Mouse (Mus musculus) cerebellum, adult 11 months (tissue): ENCODE data around the gene Slc25a25.

Experiments used
- DNase-seq: peaks from one replicate; pipeline ENCODE4 v3.0.0; 2022

The Slc25a25 gene

DNA sequence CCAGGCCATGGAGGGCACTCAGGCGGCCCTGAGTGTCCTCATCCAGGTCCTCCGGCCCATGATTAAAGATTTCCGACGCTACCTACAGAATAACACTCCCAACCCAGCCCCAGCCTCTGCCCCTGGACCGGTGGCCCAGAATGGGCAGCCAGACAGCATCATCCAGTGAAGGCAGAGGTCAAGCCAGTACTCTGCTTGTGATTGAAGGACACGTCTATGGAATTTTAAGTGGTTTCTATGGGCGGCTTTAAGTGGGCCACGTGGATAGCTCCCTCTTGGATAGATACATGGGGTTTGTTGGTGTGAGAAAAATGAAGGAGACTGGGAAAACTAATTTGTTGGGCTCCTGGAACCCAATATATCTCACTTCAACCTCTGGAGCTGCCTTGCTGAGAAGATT lies 3.9 kb upstream of the Slc25a25 start:
- no peak for DNase-seq

DNA sequence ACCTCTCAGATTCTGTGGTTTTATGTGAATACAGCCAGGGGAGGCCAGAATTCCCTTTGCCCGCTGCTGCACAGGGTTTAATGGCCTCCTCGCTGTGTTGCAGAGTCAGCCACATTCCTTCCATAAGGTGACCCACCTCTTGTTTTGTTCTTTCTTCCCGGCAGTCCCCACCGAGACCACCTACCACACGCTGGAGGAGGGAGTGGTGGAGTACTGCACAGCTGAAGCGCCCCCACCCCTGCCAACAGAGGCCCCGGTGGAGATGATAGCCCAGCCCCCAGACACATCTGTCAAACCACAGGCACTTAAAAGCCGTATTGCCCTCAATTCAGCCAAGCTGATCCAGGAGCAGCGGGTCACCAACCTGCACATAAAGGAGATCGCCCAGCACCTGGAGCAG lies 3.4 kb upstream of the Slc25a25 start:
- no peak for DNase-seq

DNA sequence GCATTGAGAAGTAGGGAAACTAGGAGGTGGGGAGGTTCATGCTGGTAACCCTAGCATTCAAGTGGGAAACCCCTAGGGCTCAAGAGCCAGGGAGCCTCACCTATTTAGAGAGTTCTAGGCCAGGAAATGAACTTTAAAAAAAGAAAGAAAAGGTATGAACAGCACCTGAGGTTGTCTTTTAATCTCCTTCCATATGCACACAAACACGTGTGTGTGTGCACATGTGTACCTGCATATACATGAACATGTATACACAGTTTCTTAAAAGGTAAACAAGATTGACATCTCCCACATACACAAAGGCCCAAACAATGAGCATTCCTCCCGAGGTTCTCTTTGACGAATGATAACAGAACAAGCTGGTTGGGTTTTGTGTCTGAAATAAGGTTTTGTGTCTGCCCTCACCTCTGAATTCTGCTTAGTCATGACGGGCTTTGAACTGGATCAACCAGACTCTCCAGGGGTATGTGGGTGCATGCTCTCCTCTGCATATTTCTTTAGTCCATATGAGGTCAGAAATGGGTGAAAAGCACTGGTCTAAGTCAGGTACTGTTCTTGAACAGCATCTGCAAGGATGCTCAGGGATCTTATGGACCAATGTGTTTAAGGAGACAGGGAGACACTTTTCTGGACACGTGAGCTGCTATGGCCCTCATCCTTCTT lies 2.5 kb upstream of the Slc25a25 start:
- DNase-seq = no peak

DNA sequence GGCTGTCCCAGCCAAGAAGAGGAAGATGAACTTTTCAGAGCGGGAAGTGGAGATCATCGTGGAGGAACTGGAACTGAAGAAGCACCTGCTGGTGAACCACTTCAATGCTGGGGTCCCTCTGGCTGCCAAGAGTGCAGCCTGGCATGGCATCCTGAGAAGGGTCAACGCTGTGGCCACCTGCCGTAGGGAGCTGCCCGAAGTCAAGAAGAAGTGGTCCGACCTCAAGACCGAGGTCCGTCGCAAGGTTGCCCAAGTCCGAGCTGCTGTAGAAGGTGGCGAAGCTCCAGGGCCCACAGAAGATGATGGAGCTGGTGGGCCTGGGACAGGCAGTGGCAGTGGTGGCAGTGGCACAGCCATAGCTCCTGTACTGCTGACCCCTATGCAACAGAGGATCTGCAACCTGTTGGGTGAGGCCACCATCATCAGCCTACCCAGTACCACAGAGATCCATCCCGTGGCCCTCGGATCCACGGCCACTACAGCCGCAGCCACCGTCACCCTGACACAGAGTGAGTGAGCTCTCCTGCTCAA lies 1.3 kb upstream of the Slc25a25 start:
- DNase-seq = peak; percentile 58

DNA sequence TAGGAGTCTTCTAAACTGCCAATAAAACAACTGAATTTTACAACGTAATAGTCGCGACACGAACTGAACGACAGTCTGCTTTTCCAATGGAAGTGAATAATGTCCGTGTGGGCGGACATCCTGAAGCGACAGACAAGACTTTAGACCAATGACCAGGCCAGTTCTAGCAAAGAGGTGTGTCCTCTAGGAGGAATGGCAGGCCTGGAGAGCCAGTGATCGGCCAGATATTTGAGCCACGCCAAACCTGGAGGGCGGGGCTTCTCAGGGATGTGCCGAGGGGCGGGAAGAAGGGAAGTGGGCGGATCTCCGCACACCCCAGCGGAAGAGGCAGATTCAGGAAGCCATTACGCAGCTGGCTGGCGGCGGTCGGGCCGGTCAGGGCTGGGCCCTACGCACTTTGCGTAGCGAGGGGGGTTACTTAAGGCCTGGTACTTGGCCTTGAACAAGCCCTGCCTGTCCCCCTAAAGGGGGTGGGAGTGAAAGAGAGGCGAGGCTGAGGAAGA lies 676 bp upstream of the Slc25a25 start:
- DNase-seq = peak; percentile 99

DNA sequence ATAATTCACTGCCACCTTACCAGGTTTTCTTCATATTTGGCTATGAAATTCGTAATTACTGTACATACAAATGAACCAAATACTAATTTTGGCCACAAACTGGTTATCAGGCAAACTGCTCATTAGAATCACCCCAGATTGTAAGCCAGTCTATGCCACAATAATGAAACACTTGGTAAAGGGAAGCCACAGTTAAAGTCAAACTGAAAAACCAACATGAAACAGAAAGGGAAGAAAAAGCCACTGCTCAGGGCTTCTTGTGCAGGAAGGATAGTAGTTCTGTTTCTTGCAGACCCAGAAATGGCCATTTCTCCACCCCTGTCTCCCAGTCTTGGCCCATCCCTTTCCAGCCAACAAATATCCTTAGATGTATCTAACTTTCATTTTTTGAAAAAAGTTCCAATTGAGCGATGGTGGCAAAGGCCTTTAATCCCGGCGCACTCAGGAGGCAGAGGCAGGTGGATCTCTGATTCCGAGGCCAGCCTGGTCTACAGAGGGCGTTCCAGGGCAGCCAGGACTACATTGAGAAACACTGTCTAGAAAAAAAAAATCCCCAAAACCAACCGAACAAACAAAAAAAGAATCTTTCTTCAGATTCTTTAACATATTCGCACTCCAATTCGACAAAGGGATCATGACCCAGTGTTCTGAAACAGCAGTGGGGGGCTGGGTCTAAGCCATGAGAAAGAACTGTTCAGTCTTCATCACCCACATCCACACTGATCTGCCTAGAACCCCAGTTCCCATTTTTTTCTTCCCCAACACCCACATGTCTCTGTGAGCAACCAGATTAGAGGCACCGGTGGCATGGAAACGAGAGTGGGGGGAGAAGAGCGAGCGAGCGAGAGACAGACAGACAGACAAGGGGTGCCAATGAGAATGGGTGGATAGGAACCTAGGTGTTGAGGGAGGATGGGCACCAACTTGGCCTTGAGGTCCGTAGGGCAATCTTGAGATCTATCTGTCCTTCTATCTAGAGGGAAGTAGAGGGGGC lies 1.2 kb downstream of the Slc25a25 start, which contains the start of gene Naif1:
Gene Naif1 (plus strand): TSS at position 697 of the 994 bp plus-strand sequence.
- no peak for DNase-seq

DNA sequence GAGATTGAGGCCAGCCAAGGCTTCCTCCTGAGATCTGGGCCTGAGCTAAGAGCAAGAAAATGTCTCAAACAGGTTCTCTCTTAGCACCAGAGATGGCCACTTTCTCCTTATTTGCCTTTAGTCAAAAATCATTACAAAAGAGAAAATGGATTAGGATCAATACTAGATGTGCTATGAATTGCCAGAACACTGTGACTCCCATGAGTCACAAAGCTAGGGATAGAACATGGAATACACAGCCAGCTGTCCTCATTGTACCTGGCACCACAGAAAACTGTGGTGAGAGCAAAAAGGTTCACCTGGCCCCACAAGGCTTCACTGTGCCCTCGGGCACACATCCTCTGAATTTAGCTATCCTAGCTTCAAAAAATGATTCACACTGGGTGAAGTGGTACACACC lies 2.8 kb downstream of the Slc25a25 start:
- DNase-seq = no peak

DNA sequence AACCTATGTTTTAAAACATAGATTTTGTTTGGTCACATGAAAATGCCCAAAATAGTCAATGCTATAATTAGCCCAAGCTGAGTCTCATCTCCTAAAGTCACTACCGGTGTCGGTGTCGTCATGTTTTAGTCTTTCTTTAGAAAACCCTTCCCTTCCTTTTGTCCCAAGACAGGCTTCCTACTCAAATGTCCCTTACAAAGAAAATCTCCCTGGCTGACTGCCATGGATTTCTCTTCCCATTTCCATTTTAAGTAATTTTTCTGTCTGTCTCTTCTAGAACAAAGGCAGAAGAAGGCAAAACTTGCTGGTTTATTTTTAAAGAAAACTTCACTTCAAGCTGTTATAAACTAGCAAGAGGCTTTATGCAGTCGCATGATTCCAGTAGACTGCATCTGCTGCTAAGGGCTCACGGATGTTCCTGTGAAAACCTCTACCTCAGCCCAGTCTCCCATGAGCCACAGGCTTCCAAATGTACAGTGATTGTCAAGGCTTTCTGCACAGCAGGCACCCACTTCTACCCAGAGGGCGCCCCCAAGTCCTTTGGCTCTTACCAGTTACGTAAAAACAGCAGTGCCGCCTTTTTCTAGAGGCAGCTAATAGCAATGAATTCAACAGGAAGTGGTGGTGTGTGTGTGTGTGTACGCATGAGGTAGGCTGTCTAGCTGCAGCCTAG lies 3.8 kb downstream of the Slc25a25 start:
- DNase-seq = no peak

DNA sequence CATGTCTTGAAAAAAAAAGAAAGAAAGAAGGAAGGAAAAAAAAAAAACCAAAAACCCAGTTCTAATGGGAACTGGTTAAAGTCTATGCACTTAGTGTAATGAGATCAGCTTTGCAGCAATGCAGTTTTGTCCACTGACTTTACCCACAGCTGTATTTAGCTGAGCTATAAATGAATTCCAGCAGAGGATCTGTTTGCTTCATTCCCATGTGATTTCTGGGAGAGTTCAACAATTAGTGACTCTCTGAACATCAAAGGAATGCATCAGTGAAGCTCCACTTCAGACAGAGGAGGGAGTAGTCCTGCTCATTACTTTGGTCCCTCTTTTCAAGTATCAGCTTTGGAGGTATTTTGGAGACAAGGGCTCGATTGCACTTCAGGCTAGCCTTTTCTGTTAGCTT lies 5.7 kb downstream of the Slc25a25 start:
- no peak for DNase-seq

DNA sequence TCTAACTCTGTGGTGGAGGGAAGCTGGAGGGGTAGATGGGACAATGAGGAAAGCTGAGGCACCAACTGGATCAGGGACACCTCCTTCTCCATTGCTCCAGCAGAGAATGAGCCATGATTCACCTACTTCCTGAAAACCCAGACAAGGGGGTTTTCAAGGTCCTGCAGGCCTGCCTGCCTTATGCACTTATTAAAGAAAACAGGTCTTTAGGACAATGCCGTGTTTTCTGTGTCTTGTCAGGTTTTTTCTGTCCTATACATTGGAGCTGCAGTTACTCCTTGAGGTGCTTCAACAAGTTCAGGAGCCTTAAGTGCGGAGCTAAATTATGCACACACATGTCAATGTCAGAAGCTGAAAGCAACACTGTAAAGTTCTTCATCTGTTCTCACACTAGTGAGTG lies 9.7 kb downstream of the Slc25a25 start:
- no peak for DNase-seq

DNA sequence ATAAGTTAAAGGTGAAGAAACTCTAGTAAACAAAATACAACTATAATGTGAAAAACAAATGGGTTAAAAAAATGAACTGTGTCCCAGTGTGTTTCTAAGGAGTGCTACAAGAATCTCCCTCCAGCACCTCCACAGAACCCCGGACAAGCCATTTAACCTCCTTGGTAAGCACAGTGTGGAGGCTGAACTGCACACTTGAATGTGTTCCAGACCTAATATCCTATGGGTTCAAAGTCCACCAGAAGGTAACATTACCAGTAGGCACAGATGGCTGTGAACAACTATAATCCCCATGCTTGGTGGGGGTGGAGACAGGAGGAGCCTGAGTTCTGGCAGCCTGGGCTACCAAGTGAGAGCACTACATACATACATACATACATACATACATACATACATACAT lies 10.6 kb downstream of the Slc25a25 start:
- no peak for DNase-seq

DNA sequence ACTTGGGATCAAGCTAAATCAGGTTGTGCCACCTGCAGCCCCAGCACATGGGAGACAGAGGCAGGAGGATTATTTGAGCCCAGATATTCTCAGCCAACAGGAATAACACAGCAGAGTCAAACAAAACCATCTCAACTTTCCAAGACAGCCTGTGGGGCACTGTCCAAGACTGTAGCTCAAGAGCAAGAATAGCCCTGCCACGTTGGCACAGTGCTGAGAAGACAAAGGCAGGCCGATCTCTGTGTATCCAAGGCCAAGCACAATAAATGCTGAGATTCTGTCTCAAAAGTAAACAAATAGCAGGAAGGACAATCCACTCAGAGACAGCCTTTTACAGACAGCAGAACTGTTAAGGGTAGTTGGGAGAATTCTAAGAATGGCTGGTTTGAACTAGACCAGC lies 11.1 kb downstream of the Slc25a25 start:
- DNase-seq = no peak

DNA sequence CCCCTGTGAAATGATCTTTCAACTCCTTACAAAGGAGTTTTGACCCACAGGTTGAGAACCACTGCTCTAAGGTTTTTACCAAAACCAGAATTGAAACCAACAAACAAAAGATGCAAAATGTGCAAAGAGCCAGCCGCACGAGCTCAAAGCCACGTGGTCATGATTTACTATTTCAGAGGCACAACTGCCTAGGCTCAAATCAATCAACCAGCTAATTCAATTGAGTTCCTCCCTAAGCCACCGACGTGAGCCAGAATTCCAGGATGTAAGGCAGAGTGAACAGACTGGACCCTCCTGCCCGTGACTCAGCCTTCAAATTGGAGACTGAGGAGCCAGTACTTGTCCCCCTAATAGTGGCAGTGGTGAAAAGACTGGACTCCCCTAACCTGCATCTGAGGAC lies 12.1 kb downstream of the Slc25a25 start:
- no peak for DNase-seq

DNA sequence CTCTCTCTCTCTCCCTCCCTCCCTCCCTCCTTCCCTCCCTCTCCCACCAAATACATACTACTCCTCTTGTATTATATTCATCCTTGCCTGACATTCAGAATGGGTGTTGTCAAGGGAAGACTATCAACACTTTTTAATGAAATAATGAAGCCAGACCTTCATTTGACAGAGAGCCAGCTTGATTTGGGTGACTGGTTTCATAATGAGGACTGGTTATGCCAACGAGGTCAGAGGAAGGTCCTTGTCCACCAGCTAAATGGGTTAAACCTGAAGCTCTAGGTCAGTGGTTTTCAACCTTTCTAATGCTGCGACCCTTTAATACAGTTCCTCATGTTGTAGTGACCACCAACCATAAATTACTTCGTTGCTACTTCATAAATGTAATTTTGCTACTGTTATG lies 12.5 kb downstream of the Slc25a25 start:
- DNase-seq = no peak

DNA sequence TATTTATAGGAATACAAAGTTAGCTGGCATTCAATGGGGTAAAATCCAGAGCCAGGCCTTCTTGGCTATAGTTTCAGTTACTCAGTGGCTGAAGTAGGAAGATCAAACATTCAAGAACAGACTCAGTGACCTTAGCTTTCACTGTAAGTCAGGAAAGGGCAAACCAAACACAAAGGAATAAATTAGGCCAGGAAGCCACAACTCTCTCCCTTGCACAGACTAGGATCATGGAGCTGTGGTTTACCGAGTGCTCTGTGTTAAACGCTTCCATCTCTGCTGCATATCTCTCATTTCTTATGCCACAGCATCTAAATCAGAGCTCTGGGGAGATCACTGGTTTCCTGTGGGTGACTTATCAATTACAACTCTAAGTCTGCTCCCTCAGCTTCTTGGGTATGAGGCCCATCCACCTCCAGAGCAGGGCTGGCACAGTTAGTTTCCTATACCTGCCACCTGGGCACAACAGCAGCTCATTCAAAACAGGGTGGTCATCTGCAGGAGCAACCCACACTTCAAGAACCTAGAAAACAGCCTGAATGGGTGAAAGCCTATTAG lies 13.6 kb downstream of the Slc25a25 start:
- no peak for DNase-seq

DNA sequence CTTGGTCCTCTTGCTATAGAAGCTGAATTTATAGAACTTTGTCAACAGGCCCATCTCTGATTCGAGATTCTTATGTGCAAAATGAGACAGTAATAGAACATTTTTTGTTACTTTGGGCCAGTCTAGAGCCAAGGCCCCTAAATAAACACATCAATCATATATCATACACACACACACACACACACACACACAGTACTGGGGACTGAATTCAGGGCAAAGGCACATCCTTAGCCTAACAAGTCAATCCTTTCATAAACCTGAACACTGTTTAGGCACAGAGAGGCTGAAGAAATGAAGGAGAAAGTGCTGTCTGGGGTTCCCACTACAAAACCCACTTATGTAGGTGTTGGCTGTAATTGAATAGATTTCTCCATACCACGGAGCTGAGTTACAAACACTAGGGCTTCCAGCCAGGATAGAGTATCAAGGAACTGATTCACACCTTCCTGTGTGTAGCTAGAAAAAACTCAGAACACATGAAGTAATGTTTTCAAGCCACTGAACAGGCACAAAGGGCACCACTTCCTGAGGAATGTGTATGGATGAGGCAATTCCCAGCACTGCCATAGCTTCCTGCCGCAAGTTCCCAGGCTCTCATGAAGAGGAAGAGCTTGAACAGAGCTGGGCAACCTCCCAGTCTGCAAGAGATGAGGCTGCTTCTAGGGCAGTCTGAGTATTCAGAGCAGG lies 14.4 kb downstream of the Slc25a25 start:
- DNase-seq = no peak

DNA sequence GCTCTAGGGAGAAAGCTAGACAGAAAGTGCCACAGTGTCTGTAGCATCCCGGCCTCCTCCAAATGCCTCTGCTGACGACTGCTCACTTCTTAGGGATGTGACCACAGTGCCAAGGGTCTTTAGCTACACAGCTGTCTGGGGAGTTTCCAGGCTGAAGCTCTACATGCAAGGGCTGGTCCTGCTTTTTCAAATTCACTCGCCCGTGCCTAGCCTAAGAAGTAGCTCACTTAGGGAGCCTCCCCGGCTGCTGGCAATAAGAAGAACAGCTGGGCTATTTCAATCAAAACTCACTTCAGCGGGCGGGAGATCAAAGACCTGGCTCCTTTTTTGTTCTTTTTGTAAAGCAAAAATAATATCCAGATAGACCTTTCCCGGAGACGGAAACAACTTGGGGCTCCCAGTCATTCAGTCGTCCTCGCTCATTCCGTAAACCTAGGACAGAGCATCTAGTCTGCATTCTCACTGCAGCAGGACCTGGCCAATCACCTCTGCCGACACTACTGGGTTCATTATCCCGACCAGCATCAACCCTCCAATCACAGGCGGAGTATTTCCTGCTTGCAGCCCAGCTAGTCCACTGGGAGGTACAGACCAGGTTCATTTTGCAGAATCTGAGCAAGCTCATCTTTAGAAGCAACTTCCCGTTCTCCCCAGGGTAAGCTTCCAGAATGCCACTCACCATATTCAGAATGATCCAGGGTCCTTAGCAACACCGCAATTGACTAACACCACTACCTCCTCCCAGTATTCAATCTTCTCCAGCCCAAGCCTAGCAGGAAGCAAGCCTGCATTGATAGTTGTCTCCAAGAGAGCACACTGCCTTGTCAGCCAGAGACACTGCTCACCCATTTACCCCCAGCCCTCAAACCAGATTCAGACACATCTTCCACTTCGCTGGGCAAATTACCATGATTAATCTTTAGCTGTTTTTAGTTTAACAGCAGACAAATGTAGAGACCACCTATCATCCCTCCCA lies 20.3 kb downstream of the Slc25a25 start:
- peak; percentile 90 for DNase-seq

DNA sequence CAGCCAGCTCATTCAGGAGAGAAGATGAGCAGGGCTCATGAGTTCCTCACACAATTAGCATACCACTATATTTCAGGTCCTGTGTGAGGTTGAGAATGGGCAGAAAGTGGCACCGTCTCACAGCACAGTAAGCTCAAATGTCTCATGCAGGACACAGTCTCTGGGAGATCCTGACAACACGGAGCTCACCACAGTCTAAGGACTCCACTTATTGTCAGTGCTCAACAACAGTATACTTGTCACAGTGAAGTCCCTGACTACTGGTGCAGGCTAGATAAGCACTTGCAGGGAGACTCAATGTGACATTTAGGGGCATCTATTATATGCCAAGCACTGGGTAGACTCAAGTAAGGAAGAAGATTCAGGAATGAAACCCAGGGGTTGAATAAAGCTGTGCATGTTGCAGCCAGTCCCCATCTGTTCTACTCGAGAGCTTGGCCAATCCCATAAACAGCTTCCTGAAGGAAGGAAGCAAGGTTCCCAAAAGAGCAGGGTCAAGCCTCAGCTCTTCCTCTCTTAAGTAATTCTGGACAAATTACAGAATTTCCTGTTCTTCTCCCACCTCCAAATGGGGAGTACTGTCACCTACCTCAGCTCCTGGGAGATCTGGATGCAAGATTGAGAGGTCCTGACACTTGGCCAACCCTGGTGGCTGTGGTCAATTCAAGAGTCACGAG lies 21.9 kb downstream of the Slc25a25 start:
- no peak for DNase-seq

DNA sequence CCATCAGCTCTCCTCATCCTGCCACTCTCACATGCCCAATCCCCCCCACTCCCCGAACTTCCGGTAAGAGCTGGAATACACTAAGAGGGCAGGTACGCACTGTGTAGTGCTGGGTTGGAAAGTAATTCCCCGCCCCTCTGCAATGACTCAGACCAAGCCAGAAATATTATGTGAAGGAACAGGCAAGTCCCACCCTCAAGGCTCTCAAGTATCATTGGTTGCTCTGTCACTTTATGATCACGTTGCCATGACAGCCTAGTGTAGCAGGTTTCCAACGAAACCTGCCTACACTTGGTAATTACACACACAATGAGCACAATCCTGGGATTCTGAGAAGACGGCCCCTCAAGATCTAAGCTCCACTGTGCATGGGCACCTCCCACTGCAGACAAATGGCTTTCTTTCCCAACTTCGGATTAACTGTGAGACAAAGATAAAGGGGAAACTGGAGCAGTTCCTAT lies 23.0 kb downstream of the Slc25a25 start:
- no peak for DNase-seq

DNA sequence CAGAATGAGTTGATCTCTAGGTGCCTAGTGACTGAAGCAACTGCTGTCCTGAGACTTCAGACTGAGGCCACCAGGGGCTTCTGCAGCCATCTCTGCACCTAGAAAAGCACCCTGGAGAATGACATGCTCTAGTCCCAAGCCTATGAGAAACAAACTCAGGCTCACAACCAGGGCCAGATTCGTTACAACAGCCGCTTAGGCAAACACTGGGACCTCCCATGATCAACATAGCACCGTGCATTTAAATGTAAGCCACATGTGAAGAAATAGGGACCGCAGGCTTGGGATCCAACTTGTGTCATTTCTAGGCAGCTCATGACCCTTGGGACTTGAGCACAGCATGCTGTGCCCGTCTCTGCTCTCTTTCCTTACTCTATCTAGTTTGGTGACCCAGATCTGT lies 23.5 kb downstream of the Slc25a25 start:
- no peak for DNase-seq
